Mouse (Mus musculus): ENCODE measurements around the gene Gm31371. TPM values are rescaled to one million over a fixed set of nuclear protein-coding genes. Genes with fewer than 3 reads are reported as not detected.
"Not testable (repeated sequence)": the region's sequence is repeated elsewhere in the genome, so short reads cannot be mapped to it uniquely, and the experiment has no call there.

Gm31371 gene
- polyA plus RNA-seq, 1 experiment from 2014 or later = not detected

GRCm38 (mm10) chr8:19975237-19975636 lies 72.0 kb downstream of the Gm31371 start:
- not testable (repeated sequence) for ATAC-seq (ENCODE audit: low FRiP score); H3K4me2 ChIP-seq (replicated peaks; ENCODE audit: low read depth, low read length); H3K9me3 ChIP-seq (ENCODE audit: control insufficient read depth, low read length); H3K9ac ChIP-seq (ENCODE audit: low read depth, low read length); H3K27me3 ChIP-seq (ENCODE audit: control insufficient read depth, insufficient read depth, low read length); DNase-seq (ENCODE audit: low spot score); H3K27ac ChIP-seq (ENCODE audit: low read depth, low read length); H3K4me3 ChIP-seq (ENCODE audit: low read depth, low read length); H3K36me3 ChIP-seq (ENCODE audit: control insufficient read depth, insufficient read depth, low read length); H3K4me1 ChIP-seq (replicated peaks; ENCODE audit: control insufficient read depth, insufficient read depth, low read length)
- 85% methylated on average over 6 of the region's 6 CpGs for WGBS

Other genes starting within 250 kb of the Gm31371 start
- gene 4930467E23Rik, start 173.8 kb upstream of the Gm31371 start, polyA plus RNA-seq (2014; fragmentation: Nextera tagmentation; extraction: Ambion mirVana) = 0.06 TPM in 1 of 2 replicates, not detected in the other